Mouse (Mus musculus) neutrophil, adult 5-6 weeks (primary cell): ENCODE results near the gene Nckap5. TPM values are rescaled to one million over a fixed set of nuclear protein-coding genes. Genes with fewer than 3 reads are reported as not detected.

Experiments used
- ATAC-seq: fragments of 151-379, 151-347 bp; 2 replicates; pipeline ENCODE4 v1.8.0; 2017; ENCODE audit warnings: mild to moderate bottlenecking, moderate TSS enrichment; ENCODE audit not compliant: insufficient number of reproducible peaks, poor library complexity, low FRiP score, severe bottlenecking; ENCODE audit errors: extremely low read depth
- total RNA-seq: library from RNA; stranded (forward); fragments of 200-1000 nt; gene quantifications from 2 replicates; pipeline ENCODE4 v1.2.3, GENCODE M21; 2017

Gene Nckap5
- total RNA-seq, 1 experiment from 2014 or later = not detected

DNA sequence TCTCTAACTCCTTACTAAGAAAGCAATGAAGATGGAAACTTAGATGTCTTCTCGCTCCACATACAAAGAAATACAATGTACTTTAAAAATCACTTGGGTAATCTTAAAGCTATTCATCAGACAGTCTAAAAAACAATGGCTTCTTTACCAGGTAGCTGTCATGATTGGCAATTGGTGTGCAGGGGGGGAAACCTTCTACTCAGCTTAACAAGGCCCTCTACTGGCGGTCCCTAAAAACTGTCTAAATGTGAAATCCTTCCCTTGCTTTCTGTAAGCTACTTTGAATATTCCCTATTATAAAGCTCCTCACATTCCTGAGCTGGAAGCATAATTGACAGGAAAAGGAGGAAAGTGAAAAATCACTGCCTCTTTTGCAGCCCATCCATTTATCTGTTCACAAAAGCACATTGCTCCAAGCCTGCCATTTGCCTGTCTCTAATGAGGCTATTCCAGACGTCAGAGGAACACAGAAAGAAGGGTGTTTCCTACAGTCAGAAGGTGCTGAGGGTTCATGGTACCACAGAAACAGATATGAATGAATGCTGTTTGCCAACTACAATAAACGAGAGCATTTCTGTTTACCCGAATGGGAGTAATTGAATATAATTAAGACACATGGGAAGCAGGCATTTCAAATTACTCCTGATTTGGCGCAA is 104.1 kb downstream of the Nckap5 start:
- no peak for ATAC-seq

- no peak for ATAC-seq
Measured at GRCm38 (mm10) chr1:126725628-126726367, 104.8 kb downstream of the Nckap5 start.

DNA sequence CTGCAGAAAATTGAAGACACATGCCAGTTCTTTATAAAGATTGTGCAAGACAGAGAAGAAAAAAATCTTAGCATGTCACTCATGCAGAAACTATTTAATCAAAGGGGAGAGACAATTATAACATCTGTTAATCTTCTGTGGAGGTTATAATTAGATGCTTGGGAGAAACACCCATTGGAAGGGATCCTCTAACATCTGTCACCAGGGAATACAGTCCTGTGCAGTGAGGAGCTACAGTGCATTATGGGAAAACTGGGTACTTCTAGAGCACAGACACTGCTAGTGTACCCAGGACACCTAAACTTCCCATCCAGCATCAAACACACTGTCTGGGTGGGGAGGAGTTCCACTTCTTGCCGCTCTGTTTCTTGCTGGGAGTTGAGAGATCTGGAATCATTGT is 108.7 kb downstream of the Nckap5 start:
- ATAC-seq = no peak

DNA sequence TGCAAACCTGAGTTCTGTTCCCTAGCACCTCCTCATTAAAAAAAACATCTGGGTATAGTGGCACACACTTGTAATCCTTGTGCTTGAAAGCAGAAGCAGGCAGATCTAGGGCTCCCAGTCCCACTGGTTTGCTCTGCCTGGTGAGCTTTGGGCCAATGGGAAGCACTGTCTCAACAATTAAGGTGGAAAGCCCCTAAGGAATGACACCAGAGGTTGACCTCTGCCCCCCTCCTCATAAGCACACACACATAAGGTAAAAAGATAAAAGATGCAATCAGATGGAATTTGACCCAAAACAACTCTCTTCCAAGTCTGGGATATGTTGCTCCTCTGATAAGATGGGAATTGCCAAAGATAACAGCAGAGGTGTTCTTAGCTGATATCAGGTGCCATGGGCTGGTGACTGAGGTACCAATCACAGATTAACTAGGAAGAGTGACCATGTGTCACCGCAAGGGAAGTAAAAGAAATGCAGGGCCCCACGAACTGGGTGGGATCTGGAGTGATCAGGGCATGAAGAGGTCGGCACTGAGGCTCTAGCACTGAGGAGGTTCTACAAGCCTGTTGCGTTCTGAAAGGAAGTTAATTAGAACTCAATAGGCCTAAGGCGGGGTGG is 110.8 kb downstream of the Nckap5 start:
- no peak for ATAC-seq

DNA sequence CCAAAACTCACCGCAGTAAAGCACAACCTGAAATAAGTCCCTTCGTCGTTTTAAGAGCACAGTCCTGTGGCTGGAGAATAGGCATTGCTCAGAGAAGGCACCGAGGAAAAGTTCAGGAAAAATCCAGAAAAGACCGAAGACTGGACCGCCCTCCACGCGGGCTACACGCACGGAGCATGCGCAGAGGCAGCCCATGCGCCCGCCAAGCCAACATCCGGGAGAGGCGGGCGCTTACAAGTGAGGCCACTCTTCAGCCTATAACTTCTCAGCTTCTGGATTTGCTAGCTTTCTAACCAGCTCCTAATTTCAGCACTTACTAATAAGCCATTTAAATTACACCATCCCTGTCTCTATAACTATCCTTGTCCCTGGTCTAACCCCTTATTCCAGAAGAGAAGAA is 124.0 kb downstream of the Nckap5 start:
- no peak for ATAC-seq

GRCm38 (mm10) chr1:126700978-126701320 is 129.7 kb downstream of the Nckap5 start:
- ATAC-seq = no peak

DNA sequence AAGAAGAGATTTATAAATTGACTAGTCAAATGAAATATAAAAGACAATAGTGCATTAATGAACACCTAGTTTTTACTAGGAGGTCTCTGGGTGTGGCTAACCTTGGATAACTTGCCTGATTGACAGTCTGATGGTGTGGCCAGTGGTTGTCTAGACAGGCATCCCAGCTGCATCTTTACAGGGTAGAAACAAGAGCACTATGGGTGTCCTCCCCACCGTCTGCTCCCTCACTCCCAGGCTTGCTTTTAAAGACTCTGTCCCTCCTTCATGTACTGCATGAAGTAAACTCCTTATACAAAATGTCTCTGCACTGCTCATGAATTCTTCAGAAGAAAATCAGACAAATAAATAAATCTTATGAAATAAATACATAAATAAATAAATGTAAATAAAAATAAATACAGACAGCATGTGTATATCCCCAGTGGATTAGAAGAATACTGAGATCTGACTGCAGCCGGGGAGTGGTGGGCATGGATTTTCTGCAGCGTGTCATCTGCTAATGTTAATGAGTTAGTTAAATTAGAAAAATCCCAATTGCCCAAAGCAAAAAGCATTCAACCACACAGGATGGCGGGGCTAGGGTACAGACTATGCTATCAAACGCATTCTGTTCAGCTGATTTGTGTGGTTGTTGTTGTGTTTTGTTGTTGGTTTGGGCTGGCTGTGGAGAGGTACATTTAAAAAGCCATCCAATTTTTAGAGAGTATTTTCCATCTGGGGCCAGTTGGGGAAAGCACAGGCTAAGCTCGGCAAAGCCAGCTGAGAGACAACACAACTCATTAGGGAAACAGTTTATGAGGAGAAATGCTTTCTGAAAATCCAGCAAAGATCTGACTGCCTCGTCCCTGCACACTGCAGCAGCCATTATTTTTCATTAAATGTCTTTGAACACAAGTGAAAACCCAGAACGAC is 130.3 kb downstream of the Nckap5 start:
- no peak for ATAC-seq

DNA sequence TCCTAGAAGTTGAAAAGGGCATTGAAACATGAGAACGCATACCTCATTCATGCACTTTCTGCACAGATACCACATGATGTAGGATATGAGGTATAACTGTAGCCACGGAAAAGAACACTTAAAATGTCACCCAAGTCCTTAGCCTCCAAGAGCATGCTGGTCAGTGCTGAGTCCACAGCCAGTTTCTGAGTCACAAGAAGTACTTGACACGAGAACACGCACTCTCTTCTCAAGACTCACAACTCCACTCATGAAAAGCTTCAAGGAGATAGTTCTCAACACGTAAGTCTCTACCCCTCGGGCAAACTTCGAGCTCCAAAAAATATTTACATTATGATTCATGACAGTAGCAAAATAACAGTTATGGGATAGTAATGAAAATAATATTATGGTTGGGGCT is 137.0 kb downstream of the Nckap5 start:
- no peak for ATAC-seq

DNA sequence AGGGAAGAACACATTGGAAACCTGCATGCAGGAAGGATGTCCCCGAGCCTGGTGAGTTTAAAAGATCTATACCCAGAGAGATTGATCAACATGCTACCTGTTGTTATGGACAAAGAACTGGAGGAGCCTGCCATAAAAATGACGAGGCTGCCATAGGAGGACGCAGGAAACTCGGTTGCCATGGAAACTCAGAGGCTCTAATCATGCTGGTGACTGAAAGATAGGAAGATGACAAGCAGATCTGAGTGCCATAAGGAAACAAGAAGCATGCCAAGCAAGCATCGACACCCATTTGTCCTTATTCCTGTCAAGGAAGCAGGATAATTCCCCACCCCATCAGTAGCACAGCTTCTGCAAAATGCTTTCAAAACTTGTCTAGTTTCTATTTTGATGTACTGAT is 142.0 kb downstream of the Nckap5 start:
- ATAC-seq = no peak

DNA sequence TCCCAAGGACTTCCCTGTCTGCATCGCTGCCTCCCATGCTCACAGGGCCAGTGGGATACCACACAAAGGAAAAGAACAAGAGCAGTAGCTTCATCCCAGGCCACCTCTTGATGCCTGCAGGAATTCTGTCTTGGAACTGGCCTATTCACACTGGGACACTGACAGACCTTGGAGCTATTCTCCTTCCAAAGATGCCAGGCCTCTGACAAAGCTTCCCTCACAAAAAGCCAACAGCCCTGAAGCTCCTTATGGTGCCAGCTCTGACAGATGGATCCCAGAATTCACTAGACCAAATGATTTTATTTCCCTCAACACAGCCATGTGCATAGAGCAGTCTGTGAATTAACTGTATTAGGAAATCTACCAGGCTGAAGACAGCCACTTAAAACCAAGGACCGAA is 143.9 kb downstream of the Nckap5 start:
- ATAC-seq = no peak

DNA sequence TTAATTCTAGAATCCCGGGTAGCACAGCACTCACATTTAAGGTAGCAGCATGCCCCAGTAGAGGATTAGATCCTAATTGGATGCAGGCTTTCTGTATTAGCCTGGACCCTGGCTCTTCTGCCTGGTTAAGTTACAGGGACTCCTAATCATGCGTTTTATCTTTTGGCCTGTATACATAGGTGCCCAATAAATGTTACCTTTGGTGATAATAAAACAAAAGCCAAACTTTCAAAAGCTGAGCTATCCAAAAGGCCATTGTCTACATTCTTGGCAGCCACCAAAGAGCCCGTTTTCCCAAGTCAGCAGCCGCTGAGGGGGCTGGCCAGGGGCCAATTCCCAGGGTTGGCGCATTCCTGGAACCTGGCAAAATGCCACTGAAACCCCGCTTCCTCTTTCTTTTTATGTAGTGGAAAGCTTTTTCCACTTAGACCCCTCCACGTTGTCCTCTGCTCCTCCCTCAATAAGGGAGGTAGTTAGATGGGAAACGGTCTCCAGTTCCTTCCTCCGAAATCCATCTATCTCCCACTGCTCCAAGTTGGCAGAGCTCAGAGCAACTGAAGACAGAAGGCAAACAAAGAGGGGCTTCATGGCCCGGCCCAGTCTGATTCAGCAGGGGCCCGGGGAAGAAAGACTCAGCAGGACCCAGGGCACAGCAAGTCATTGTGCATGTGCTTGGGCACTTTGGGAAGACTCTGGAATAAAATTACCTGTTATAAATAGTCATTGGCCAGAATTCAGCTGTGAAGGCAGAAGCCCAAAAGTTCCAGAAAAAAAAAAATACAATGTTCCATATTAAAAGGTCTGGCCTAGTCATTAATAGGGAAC is 146.8 kb downstream of the Nckap5 start:
- no peak for ATAC-seq

- ATAC-seq = no peak
Measured at GRCm38 (mm10) chr1:126681773-126682172, 148.8 kb downstream of the Nckap5 start.

DNA sequence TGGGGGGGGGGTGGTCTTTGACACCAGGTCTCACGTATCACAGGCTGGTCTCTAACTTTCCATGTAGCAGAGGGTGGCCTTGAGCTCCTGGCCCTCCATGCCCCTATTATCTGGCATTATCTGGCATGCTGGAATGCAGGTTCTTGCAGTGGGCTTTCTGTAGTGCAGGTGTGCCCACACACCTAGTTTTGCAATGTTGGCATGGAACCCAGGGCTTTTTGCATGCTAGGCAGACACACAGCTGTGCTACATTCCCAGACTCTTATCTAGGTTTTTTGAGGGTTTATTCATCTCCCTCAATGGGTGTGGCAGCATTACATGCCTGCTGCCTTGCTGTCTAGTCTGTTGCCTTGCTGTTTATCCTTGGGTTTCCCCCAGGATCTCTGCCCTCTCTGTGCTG is 151.3 kb downstream of the Nckap5 start:
- no peak for ATAC-seq

DNA sequence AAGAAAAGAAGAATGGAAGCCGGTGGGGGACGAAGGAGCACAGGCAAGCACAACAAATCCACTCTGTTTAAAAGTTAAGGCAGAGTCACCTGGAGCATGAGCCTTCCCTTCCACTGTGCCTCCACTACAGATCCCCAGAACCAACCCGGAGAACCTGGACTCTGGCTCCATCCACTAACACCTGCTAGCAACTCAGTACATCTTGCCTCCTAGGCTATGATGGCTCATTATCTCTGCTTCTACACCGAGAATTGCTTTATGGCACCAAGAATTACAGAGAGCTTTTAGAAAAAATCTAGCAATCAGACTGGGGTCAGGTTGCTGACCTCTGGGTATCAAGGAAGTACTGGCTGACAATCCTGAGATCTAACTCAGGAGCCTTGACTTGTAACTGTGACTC is 153.3 kb downstream of the Nckap5 start:
- ATAC-seq = no peak

GRCm38 (mm10) chr1:126676769-126677168 is 153.8 kb downstream of the Nckap5 start:
- no peak for ATAC-seq

DNA sequence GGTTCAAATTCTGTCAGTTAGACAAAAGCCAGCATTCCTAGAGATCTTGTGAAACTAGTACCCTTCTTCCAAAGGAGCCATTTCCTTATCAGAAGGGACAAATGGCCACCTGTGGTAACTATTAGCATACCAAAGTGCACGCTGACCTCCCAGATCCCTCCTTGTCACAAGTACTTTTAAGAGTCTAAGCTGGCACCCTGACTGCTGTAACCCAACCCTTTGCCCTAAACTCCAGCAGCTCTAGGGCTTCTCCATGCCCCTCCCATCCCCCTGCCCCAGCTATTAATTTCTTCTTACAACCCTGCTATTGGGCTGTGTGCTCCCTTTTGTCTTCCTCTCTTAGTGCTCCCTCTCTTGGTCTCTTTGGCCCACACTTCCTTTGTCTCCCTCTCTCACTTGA is 155.5 kb downstream of the Nckap5 start:
- no peak for ATAC-seq

GRCm38 (mm10) chr1:126673238-126673637 is 157.4 kb downstream of the Nckap5 start:
- ATAC-seq = no peak

- no peak for ATAC-seq
Measured at GRCm38 (mm10) chr1:126670507-126670906, 160.1 kb downstream of the Nckap5 start.
